Mouse (Mus musculus) v-Abl transformed pro-B cells (cell line): ENCODE data around the gene Chrdl1.

ENCODE experiments used
- in situ Hi-C, 2 experiments: fragments of 400-800 bp; cut with MboI; formaldehyde crosslinking; loops; one replicate each; pipeline ENCODE4 v1.15.1; 2025; ENCODE audit not compliant: unreplicated experiment in 2 of 2

Chrdl1 gene

DNA sequence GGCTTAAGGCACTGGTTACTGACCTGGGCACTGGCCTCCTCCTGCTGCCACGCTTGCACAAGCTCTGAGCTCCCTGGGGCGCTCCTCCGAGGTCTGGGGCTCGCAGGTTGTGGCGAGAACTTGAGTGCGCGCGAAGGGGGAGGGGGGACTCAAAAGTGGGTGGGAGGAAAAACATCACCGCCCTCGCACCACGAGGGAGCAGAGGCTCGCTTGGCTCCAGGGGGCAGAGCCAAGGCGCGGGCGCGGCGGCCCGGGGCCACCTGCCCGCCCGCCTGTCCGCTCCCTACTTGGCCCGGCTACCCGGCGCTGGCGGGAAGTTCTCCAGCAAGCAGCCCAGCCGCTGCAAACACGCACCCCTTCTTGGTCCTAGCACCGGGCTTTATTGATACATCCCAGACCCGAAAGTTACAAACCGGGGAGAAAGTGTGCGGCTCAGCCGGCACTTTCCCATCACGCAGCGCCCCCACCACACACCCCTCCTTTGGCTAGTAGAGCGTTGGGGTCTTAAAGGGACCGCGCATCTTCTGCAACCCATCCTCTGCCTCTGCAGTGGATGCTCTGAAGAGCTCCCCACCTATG, at the start of gene Chrdl1:
Gene Chrdl1, minus strand, starts transcription at position 472 of the 579 bp plus-strand sequence.
- in situ Hi-C loops = no loop called here

DNA sequence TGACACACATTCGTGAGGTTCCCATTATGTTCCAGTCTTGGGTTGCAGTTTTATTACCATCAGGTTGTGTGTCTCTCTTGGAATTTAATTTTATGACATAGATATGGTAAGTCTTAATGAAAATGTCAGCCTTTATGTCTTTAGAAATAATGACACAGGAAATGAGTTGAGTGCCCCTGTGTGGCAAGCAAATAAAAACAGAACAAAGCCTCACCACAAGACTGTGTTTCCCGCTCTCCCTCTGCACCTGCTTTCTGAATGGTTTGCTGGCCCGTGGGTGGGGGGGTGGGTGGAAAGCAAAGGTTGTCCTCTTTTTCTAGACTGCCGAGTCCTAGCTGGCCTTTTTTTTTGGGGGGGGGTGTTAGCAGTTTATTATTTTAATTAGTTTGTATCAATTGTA, 48.6 kb upstream of the Chrdl1 start:
- in situ Hi-C loops = loop anchor here (5.0 to 25.0 kb wide), 6 partner anchors 168 to 888 kb away; partner anchors contain the start of gene Rtl9 (in 2 of the 2)

DNA sequence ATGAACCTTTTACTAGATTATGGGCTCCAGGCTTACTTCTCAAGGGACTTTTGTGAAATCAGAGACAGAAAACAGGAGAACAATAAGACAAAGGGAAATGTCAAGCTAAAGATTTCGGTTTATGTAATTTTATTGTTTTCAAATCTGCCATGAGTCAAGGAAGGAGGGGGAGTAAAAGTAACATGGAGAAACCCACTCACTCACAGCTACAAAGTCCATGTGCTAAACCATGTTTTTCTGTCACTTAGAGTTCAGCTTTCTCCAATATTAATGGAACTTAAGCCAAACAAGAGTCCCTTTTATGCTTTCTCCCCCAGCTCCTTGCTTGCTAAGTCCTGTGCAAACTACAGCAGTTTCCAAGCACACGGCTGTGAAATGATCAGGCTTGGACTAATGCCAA, 10.5 kb upstream of the Chrdl1 start:
- in situ Hi-C loops = no loop called here

DNA sequence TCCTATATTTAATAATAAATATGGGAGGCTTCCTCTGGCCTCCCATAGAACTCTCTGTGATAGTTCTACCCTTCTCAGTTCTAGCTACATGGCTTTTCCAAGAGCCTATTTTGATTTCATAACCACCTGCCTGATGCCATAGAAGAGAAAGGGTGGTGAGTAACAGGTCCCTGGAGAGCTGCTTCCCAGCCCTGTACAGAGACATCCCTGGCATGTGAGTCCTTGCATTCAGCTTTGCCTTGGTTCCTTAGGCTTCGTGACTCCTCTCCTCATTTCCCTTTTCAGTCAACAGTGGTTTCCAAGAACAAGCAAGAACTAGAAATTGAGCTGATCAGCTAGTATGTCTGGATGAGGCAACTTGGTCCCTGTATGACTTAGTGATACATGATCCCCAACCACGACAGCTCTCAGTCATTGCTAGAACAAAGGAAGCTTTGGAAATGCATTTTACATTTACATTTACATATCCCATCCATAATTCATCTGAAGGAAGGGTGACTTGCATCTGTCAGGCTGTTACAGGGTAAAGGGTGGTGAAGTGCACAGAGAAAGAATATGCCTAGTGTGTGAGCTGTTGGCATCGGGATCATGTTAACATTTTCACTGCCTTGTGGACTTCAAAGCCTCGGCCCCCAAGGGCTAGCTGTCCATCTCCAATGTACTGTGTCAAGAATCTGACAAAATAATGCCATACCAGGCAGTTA, 27.7 kb downstream of the Chrdl1 start:
- in situ Hi-C loops = no loop called here

DNA sequence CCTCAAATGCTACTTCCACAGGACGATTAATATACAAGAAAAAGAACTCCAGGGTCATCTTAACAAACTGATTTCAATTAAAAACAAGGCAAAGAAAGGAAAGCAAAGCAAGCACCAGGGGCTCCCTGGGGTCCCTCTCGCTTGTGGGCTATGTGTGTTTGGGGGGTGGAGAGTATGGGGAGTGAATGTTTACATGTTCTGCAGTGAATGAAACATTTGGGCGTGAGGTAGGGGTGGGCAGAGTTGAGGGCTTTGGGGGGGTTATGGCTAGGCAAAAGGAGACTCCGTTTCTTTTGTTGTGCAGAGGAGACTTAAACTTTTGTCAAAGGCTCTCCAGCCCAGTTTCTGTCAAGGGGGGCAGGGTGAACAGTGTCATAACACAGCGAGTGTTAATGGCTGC, 46.8 kb downstream of the Chrdl1 start:
- in situ Hi-C loops = no loop called here

DNA sequence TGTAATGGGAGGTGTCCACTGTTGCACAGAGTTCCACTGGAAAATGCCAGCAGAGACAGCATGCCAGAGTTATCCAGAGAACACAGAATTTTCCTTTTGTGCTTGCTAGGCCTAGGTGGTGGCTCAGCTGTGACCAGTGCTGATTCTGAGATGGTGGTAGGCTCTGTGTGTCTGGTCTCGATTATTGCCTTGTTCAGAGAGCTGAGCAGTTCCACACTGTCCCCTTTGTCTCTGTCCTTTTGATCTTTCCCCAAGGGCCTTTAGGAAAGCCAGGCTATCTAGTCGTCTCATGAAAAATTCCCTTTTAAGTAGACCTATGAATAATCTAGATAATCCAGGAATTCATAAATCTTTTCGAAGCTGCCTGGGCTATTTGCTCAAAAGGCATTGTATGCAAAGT, 47.3 kb downstream of the Chrdl1 start:
- in situ Hi-C loops = no loop called here

DNA sequence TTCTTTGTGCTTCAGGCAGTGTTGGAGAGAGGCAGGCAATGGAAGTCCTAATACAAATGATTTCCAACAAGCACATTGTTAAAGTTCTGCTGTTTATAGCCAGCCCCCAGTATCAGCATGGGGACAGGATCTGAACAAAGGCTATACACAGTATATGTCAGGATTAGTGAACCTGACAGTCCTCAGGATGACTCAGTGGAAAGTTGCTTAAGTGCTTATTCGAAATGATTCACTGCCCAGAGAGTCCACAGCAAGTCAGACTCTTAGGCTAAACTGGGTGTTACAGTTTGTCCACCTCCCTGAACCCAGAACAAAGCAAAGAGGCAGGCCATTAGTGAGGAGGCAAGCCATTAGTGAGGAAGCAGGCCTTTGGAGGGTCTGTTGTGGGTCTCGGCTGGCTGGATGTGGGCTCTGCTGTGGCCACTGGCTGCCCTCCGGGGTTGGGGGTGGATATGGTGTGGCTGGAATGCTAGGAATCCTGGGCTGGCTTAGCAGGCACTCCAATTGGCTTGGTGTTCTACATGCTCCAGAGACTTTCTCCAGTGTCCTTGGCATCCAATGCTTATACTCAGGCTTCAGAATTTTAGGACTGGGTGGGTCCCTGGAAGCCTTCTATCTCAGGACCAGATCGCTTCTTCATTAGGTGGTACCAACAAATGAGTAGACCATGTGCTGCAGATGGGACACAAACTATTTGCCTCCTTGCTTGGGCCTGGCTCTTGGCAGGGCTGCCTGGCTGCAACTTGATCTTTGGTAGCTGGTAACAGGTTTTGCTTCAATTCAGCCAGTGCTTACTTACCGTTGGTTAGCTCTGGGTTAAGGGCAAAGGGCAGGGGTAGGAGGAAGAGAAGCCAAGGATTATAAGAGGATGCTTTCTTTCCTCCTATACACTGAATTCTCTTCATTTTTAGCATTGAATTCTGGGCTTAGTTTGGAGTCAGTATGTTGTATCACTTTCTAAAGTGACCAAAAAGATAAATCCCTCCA, 49.3 kb downstream of the Chrdl1 start:
- in situ Hi-C loops = no loop called here

DNA sequence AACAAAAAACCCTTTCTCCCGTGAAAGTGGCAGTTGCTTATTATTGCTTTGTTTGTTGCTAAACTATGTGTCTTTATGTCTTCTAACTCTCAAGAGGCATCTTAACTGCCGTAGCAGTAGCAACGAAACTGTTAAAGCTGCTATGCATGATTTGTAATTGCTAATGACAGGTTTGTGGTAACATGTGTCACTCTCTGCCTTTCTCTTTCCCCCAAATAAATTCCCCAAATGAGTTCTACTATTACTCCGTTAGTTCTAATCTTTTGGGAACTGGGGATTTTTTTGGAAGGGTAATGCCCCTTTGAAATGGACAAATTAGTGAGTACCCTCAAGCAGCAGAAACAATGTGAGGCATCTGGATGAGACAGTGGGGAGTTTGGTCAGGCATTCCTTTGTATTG, 55.9 kb downstream of the Chrdl1 start:
- in situ Hi-C loops = no loop called here

DNA sequence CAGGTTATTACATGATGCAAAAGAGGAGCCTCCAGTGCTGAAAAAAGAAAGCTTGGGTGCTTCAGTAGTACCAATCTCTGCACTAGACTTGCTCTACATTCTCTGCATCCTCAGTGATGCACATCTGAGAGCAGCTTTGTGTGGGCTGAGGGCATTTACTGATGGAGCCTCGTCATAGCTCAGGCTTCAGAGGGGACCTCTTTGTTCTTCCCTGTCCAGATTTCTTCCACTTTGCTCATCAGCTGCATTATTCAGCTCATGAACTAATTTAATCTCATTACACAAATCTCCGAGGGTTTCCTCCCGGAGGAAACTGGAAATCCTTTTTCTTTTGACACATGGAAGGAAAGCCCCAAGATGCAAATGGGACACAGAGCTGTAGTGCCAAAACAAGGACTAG, 56.5 kb downstream of the Chrdl1 start:
- in situ Hi-C loops = no loop called here

DNA sequence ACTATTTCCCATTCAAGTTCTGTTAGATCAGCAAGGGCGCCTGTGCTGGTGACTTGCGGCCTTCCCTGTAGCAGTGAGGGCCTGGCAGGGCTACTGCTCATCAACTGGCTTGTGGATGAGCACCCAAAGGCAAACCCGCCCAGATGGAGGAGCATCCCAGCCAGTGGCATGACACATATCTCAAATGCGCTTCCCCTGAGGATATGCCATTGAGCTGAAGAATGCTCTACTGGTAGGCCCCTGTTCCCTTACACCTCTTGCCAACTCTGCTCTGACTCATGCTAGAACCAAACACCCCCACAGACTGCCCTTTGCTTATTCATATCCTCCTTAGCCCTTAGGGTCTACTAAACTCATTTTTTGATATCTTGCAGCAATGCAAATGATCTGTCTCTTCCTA, 57.4 kb downstream of the Chrdl1 start:
- in situ Hi-C loops = no loop called here

DNA sequence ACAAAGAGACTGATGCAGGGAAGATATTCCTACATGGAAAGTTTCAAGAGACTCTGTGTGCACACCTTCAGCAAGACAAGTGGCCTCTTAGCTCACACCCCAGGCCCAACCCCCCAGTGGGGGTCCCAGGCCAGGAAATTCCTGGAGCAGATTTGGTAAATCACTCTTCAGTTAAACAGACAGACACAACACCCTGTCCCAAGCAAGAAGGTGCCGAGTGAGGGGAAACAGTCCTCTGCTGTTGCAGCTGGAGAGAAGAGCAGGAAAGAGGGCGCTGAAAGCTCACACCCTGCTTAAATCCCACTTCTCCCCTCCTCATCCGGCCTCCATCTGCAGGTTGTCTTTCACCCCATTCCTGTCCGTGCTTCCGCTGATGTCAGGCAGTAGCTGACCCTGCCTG, 58.2 kb downstream of the Chrdl1 start:
- in situ Hi-C loops = no loop called here

DNA sequence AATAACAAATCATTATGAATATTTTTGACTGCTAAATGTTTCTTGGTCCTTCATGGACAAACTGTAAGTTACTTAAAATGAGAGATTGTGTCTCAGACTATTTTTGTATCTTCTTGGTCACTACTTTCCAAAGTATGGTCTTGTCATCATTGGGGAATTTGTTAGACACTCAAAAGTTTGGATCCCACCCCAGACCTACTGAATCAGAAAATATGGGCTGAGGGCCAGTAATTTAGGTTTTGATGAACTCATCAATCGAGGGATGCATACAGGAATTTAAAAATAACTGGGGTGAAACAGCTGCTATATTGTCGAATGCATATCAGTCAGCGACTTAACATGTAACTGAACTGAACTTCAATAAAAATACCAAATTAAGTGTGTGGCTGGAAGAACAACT, 80.9 kb downstream of the Chrdl1 start:
- in situ Hi-C loops = no loop called here

DNA sequence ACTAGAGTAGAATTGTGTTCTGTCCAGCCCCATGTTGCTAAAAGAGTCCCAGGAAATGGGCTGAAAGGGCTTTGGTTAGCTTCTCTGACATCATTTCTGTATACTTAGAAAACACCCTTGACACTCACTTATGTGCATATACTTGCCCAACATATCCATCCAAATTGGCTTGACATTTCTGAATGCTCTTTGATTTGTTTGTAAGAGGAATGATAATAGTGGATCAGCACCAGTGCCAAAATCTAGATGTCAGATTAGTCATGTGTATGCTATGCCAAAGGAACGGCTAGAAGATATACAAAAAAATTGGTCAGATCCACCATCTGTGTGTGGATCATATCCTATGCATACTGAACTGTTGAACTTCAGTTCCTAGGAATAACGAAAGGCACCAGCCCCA, 99.3 kb downstream of the Chrdl1 start:
- in situ Hi-C loops = no loop called here

DNA sequence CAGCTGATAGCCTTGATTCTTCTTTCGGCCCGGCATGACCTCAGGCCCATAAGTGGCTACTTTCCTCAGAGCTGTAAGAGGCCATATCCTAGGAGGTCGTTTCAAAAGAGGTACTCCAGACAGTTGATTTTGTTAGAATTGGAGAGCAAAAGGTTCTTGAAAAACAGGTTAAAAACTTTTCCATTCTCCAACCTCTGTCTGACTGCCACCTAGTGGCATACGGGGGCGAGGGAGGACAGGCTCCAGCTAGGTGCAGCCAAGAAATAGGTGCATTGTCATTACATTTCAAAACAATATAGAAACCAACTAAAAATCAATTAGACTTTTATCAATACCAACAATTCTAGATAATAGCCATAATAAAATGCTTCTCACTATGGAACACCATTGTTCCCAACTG, 118.9 kb downstream of the Chrdl1 start:
- in situ Hi-C loops = loop anchor here (5.0 to 10.0 kb wide), 2 partner anchors 170 to 173 kb away; no protein-coding TSS in a partner anchor

DNA sequence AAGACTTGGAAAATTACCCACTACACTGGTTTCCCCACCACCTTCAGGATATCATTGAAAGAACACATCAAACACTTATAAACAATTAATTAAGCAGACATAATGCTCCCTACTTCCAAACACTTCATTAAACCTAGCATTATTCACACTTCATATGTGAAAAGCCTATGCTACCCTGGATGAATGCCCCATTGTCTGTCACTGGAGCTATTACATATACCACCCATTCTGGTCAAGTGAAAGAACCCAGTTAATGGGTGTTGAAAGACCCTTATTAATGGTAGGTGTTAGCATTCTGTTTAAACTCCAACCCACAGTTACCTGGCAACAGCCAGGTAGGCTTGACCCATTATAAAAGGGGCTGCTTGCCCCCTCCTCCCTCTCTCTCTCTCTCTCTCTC, 143.4 kb downstream of the Chrdl1 start:
- in situ Hi-C loops = loop anchor here in 1 of 2 experiments (25.0 kb wide), 1 partner anchor 438 kb away; no protein-coding TSS in a partner anchor
